Mouse (Mus musculus) hindbrain, embryonic 15.5 days (tissue): ENCODE results near the gene Slc48a1. TPM values are rescaled to one million over a fixed set of nuclear protein-coding genes. Genes with fewer than 3 reads are reported as not detected.

Experiments
- polyA plus RNA-seq: library from polyadenylated mRNA; unstranded; fragments of >200 nt; fragmentation: Nextera tagmentation; extraction: Ambion mirVana; gene quantifications from 2 replicates; pipeline ENCODE4 v1.2.1, GENCODE M21; 2015

Gene Slc48a1
- polyA plus RNA-seq, 1 experiment from 2014 or later = 97.5 TPM

Other genes with a start within 250 kb of the Slc48a1 start
- gene Rpap3, start 72.7 kb upstream of the Slc48a1 start, polyA plus RNA-seq = 31.7 and 34.7 TPM in 2 replicates
- gene Endou, start 47.2 kb upstream of the Slc48a1 start, polyA plus RNA-seq = 0.30 and 0.38 TPM in 2 replicates
- 15.3 and 15.5 TPM in 2 replicates for gene Rapgef3, start 10.5 kb upstream of the Slc48a1 start, polyA plus RNA-seq
- 25.5 and 28.1 TPM in 2 replicates for gene Hdac7, start 66.0 kb downstream of the Slc48a1 start, polyA plus RNA-seq
- 0.09 and 0.32 TPM in 2 replicates for gene Vdr, start 132.1 kb downstream of the Slc48a1 start, polyA plus RNA-seq
- gene Tmem106c, start 185.7 kb downstream of the Slc48a1 start, polyA plus RNA-seq = 58.3 and 60.5 TPM in 2 replicates
- gene Col2a1, start 226.2 kb downstream of the Slc48a1 start, polyA plus RNA-seq = 26.1 and 33.9 TPM in 2 replicates